Mouse (Mus musculus): ENCODE measurements at regions not wholly inside any gene's neighbourhood (a gene's known extent, or its start where the extent isn't known, plus 50 kb on each side); places are given as distances from the start of the nearest gene placed in this dataset.

DNA sequence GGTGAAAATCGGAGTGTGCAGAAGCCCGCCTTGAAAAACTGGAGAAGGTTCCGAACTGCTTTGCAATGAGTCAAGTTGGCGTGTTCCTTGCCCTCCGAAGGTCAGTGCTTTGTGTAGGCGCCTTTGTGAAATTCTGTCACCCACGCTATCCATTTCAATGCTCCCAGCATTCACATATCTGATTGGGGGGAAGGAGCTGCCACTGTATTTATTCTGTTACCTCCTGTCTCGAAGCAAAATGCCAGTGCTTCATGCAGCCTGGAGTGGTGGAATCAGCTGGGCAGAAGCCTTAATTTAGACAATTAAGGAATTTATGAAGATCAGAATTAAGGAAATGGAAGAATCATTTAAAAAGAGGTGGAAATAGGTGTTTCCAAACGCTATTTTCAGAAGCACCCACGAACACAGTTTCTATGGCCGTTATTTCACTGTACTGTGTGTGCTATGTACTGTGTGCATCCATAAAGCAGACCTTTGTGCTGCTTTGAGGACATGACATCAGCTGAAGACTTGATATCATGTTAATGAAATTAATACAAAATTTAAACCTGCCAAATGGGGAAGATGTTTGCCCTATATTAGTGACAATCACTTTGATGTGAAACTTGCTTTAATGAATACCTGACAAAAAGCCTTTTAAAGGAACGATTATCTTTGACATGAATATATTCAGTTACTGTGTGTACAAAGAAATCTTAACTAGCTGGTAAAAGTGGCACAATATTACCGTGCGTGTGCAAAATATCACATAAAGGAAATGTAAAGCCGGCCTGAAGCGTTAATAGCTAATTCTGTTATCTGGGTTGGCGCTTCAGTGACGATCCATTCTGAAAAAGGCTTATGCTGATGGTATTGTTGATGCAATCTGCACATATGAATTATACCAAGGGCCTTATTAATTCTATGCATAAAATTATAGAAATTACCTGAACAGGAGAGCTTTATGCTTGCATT lies 72.9 kb upstream of the Gls start:
- no peak for DNase-seq (ENCODE audit: low spot score)

GRCm38 (mm10) chr1:52302557-52302956 lies 69.5 kb upstream of the Gls start:
- peak; percentile 77 for DNase-seq (ENCODE audit: low spot score)

DNA sequence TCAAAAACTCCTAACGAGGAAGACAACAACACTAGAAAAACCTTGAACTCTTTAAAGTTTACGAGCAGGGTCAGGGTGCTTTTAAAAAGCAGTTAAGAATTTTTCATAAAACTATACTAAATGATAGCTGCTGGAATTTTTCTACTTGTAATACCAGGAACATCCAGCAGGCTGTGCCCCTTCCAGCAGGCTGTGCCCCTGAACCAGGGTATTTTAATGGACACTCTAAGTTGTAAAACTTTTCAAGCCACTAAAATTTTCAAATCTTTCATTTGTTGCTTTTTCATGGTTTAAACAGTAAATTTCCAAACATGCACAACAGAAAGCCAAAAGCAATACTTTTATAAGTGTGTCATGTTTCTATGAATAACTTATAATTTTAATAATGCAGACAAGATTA lies 68.2 kb upstream of the Gls start:
- DNase-seq (ENCODE audit: low spot score) = peak; percentile 29

- DNase-seq (ENCODE audit: low spot score) = no peak
These were observed 66.5 kb upstream of the Gls start for GRCm38 (mm10) chr1:52299559-52299958.

- no peak for DNase-seq (ENCODE audit: low spot score)
These were observed 65.3 kb upstream of the Gls start for GRCm38 (mm10) chr1:52298336-52298735.

- no peak for DNase-seq (ENCODE audit: low spot score)
These were observed 63.1 kb upstream of the Gls start for GRCm38 (mm10) chr1:52296178-52296577.

DNA sequence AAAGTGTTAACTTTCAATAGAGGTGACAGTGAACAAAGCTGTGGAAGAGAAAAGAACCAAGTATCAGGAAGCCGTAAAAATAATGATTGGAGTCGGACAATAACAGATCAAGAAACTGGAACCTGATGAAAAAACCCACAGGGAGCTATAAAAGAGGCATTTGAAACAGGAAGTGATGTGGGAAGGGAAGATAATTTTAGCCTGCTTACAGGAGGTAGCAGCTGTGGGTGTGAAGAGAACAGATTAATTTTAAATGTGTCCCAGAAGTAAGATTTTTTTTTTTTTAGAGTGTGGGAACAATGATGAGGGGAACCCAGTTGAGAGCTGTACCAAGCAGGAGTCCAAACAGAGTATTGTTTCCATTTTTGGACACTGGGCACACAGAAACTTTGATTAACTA lies 61.5 kb upstream of the Gls start:
- DNase-seq (ENCODE audit: low spot score) = no peak

GRCm38 (mm10) chr1:52293393-52294099 lies 60.5 kb upstream of the Gls start:
- DNase-seq (ENCODE audit: low spot score) = no peak

Data from urinary bladder, postnatal 14 days (tissue).